Mouse (Mus musculus) kidney, adult 2 months (tissue): ENCODE data around the gene Lnpk.

Experiments
- CTCF ChIP-seq: fragments of 200-500 bp; conservative IDR thresholded peaks from 2 replicates; pipeline ENCODE4 v1.5.1; 2011; ENCODE audit warnings: low read depth, mild to moderate bottlenecking, control low read depth, low read length, moderate library complexity, mixed read lengths; ENCODE audit not compliant: insufficient read depth, insufficient read length
- POLR2A ChIP-seq: fragments of 200-500 bp; IDR thresholded peaks from one replicate; pipeline ENCODE4 v1.6.1; 2011; ENCODE audit warnings: low read depth, low read length, control low read depth

GRCm38 (mm10) chr2:74578146-74578842 lies 941 bp downstream of the Lnpk start:
- TF ChIP-seq CTCF, result no peak
- TF ChIP-seq POLR2A, result no peak
